Mouse (Mus musculus): ENCODE results near the gene Gabrg3. TPM values are rescaled to one million over a fixed set of nuclear protein-coding genes. Genes with fewer than 3 reads are reported as not detected.

Gabrg3 gene
- polyA plus RNA-seq, 1 experiment from 2014 or later = 0.46 TPM

DNA sequence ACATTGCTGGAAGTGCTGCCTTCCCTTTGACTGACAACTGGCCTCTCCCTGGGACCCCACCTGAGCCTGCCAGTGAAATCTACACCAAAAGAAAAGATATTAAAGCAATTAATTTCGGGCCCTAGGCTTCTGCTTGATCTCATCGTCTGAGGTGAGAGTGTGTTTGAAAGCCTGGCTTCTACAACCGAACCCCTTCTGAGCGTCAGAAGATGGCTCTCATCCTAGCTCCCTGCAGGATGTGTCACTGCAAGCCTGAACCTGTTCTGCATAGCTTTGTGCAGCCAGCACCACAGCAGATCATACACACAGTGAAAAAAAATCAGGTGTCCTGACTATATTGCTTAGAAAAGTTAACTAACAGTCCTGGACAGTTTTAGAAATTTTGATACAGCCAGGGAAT is 618.8 kb downstream of the Gabrg3 start:
- Histone ChIP-seq H3K9me3 (ENCODE audit: control insufficient read depth, low read length) (no peaks in the 10 kb centered on the region), H3K4me3 (ENCODE audit: low read depth, low read length) (no peak overlapping the region), H3K4me1 (replicated peaks; ENCODE audit: control insufficient read depth, insufficient read depth, low read length) (no peaks in the 10 kb centered on the region), H3K36me3 (ENCODE audit: control insufficient read depth, insufficient read depth, low read length) (no peaks in the 10 kb centered on the region), H3K27ac (ENCODE audit: low read depth, low read length) (no peak overlapping the region), H3K9ac (ENCODE audit: low read depth, low read length) (no peak overlapping the region), H3K4me2 (replicated peaks; ENCODE audit: low read depth, low read length) (no peak overlapping the region), H3K27me3 (ENCODE audit: control insufficient read depth, insufficient read depth, low read length) (no peaks in the 10 kb centered on the region)
- DNase-seq (ENCODE audit: low spot score) (no peak), ATAC-seq (ENCODE audit: low FRiP score) (no peak)
- 82% methylated on average over 4 of the region's 4 CpGs for WGBS

DNA sequence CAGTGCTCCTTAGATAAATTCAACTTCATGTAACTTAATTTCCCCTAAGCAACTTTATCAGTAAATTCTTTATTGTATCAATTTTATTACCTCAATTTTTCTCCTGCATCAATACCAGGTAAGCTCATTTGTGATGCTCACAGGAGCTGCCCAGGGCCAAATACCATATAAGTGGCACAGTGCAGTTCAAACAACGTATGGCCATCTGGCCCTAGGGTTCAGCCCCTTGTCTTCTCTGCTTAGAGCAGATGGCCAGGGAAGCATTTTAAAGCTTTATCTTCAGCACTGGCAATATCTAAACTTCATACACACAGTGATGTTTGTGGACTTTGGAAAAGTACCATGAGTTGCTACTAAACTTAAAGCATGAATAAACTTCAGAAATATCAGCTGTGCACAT is 619.2 kb downstream of the Gabrg3 start:
- Histone ChIP-seq H3K36me3 (ENCODE audit: control insufficient read depth, insufficient read depth, low read length) (no peaks in the 10 kb centered on the region), H3K4me1 (replicated peaks; ENCODE audit: control insufficient read depth, insufficient read depth, low read length) (no peaks in the 10 kb centered on the region), H3K9me3 (ENCODE audit: control insufficient read depth, low read length) (no peaks in the 10 kb centered on the region), H3K4me2 (replicated peaks; ENCODE audit: low read depth, low read length) (no peak overlapping the region), H3K27ac (ENCODE audit: low read depth, low read length) (no peak overlapping the region), H3K27me3 (ENCODE audit: control insufficient read depth, insufficient read depth, low read length) (no peaks in the 10 kb centered on the region), H3K4me3 (ENCODE audit: low read depth, low read length) (no peak overlapping the region), H3K9ac (ENCODE audit: low read depth, low read length) (no peak overlapping the region)
- DNase-seq (ENCODE audit: low spot score) = no peak
- ATAC-seq (ENCODE audit: low FRiP score) = no peak
- 71% methylated on average over 1 of the region's 1 CpGs for WGBS

- 69% methylated on average over 10 of the region's 10 CpGs for WGBS
- DNase-seq (ENCODE audit: low spot score) (no peak), ATAC-seq (ENCODE audit: low FRiP score) (no peak)
- Histone ChIP-seq H3K27ac (ENCODE audit: low read depth, low read length) (no peak overlapping the region), H3K27me3 (ENCODE audit: control insufficient read depth, insufficient read depth, low read length) (no peaks in the 10 kb centered on the region), H3K9me3 (ENCODE audit: control insufficient read depth, low read length) (no peaks in the 10 kb centered on the region), H3K4me3 (ENCODE audit: low read depth, low read length) (no peak overlapping the region), H3K4me1 (replicated peaks; ENCODE audit: control insufficient read depth, insufficient read depth, low read length) (no peaks in the 10 kb centered on the region), H3K9ac (ENCODE audit: low read depth, low read length) (no peak overlapping the region), H3K4me2 (replicated peaks; ENCODE audit: low read depth, low read length) (no peak overlapping the region), H3K36me3 (ENCODE audit: control insufficient read depth, insufficient read depth, low read length) (no peaks in the 10 kb centered on the region)
Measured at GRCm38 (mm10) chr7:56765612-56766445, 621.2 kb downstream of the Gabrg3 start.

DNA sequence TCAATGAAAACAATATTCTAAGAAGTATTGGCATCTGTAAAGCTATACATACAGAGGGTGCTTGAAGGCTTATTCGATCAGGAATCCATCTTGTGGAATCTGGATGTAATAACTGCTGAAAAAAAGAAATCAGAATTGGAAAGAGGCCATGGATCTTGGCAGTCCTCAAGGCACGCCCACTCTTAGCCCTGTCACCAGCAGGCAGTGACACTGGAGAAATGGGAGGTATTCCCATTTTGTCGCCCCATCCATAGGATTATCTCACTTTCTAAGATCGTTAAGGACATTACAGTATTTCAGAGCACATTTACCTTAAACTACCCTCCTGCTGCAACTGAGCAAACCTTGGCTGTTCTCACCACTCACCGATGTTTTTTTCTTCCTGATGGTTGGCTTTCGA is 657.8 kb downstream of the Gabrg3 start:
- Histone ChIP-seq H3K4me1 (replicated peaks; ENCODE audit: control insufficient read depth, insufficient read depth, low read length) (no peaks in the 10 kb centered on the region), H3K4me3 (ENCODE audit: low read depth, low read length) (no peak overlapping the region), H3K27me3 (ENCODE audit: control insufficient read depth, insufficient read depth, low read length) (no peaks in the 10 kb centered on the region), H3K4me2 (replicated peaks; ENCODE audit: low read depth, low read length) (no peak overlapping the region), H3K9me3 (ENCODE audit: control insufficient read depth, low read length) (no peaks in the 10 kb centered on the region), H3K27ac (ENCODE audit: low read depth, low read length) (no peak overlapping the region), H3K36me3 (ENCODE audit: control insufficient read depth, insufficient read depth, low read length) (no peaks in the 10 kb centered on the region), H3K9ac (ENCODE audit: low read depth, low read length) (no peak overlapping the region)
- no peak for ATAC-seq (ENCODE audit: low FRiP score)
- no peak for DNase-seq (ENCODE audit: low spot score)
- 87% methylated on average over 6 of the region's 6 CpGs for WGBS

Other genes starting within 250 kb of the Gabrg3 start
- gene Gabrb3, start 32.5 kb upstream of the Gabrg3 start, polyA plus RNA-seq (2014; fragmentation: Nextera tagmentation; extraction: Ambion mirVana) = 14.5 and 15.0 TPM in 2 replicates
- 0.15 and 0.84 TPM in 2 replicates for gene Gabra5, start 122.9 kb upstream of the Gabrg3 start, polyA plus RNA-seq (2014; fragmentation: Nextera tagmentation; extraction: Ambion mirVana)

Measured in hindbrain, embryonic 11.5 days (tissue).